Mouse (Mus musculus) activated CD4-positive, CD25-positive, alpha-beta regulatory T cell, adult 4 months (primary cell): Measurements from ENCODE around the gene Nr1h3. TPM values are rescaled to one million over a fixed set of nuclear protein-coding genes. Genes with fewer than 3 reads are reported as not detected.
A peak's percentile ranks its signal among the peaks of the same experiment; 100 is the strongest.

Experiments used
- ATAC-seq: one replicate; pipeline ENCODE4 v1.8.0; 2017
- polyA plus RNA-seq, 2 experiments: library from polyadenylated mRNA; unstranded; fragments of 100-300 nt; shearing (Covaris generic); gene quantifications; one replicate each; pipeline ENCODE4 v1.2.1; 2017

The Nr1h3 gene
- polyA plus RNA-seq, 2 experiments from 2014 or later: 1.4 to 1.5 TPM

GRCm38 (mm10) chr2:91183711-91184405 is 18.8 kb downstream of the Nr1h3 start, which contains the start of gene Madd:
Gene Madd, minus strand, starts transcription at chr2:91183837.
- ATAC-seq: peak; percentile 64

- peak; percentile 76 for ATAC-seq
Observed at GRCm38 (mm10) chr2:91183148-91183513, 19.5 kb downstream of the Nr1h3 start.

GRCm38 (mm10) chr2:91182405-91183147 is 20.1 kb downstream of the Nr1h3 start:
- peak; percentile 62 for ATAC-seq

GRCm38 (mm10) chr2:91182016-91182404 is 20.6 kb downstream of the Nr1h3 start:
- ATAC-seq: peak; percentile 26

DNA sequence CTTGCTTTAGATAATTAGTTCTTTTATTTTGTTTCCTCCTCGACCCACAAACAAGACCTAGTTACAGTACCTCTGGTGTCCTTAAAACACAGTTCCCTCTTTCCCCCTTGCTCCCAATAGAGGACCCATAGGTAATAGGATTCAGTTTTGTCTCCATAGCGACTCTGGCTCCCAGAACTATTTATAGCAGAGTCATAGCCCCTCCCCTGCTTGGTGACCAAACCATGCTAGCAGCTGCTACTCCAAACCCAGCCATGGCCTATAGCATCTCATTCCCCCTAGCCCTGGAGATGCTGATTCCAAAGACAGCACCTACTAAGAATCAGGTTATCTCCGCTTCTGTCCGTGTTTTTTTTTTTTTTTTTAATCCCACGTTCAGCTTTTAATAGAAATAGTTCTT is 21.9 kb downstream of the Nr1h3 start:
- no peak for ATAC-seq

DNA sequence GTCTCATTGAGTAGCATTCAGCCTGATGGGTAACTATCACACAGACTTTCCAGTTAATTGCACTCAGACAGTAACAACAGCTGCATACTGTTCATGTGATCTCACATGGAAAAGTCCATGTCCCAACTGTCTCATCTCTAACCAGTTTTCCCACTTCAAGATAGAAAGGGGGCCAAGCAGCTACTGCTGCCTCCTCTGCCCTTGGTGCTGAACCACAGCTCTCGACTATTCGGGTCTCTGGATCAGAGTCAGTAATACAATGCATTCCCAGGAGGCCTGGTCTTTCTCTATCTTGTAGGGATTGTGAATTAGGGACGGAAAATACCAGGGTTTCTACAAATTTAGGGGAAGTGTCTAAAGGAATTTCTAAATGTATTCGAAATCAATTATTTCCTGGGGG is 22.8 kb downstream of the Nr1h3 start:
- no peak for ATAC-seq

DNA sequence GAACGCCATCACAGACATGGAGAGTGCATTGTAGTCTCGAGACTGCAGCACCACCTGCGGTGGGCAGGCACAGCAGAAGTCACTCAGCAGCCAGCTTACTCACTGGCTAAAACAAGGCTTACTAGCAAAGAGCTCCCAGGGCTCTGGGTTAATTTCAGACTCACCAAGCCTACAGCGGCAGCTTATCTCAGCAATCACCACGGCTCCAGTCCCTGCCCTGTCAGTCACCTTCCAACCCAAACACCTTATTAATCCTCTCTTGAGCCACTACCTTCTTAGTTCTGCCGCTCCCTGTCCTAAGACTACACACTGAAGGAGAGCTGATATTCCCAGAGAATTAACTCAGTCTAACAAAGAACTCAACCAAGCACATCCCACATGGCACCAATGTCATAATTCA is 26.4 kb downstream of the Nr1h3 start:
- no peak for ATAC-seq

GRCm38 (mm10) chr2:91175490-91175889 is 27.1 kb downstream of the Nr1h3 start:
- no peak for ATAC-seq

GRCm38 (mm10) chr2:91169587-91170322 is 32.9 kb downstream of the Nr1h3 start:
- no peak for ATAC-seq

DNA sequence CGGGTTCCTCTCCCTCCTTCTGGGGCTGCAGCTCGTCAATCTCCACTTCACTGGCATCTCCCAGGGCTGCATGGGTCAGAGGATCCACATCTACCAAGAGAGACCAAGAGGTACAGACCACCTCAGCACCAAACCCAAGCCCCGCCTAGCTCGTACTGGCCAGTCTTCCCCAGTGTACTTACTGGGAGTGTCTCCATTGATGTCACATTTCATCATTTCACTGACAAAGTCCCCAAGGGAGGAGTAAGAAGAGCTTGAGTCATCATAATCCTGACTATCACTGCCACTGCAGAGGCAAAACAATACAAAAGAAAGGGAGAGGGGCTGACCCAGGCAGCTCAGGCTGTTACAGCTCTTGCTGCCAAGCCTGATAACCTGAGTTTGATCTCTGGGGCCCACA is 35.0 kb downstream of the Nr1h3 start:
- ATAC-seq: no peak

- no peak for ATAC-seq
Observed at GRCm38 (mm10) chr2:91164991-91165390, 37.6 kb downstream of the Nr1h3 start.

GRCm38 (mm10) chr2:91163532-91163931 is 39.1 kb downstream of the Nr1h3 start:
- ATAC-seq: no peak

GRCm38 (mm10) chr2:91162952-91163351 is 39.7 kb downstream of the Nr1h3 start:
- no peak for ATAC-seq

GRCm38 (mm10) chr2:91160591-91160990 is 42.0 kb downstream of the Nr1h3 start:
- ATAC-seq: no peak

- ATAC-seq: no peak
Observed at GRCm38 (mm10) chr2:91157002-91157752, 45.5 kb downstream of the Nr1h3 start.

DNA sequence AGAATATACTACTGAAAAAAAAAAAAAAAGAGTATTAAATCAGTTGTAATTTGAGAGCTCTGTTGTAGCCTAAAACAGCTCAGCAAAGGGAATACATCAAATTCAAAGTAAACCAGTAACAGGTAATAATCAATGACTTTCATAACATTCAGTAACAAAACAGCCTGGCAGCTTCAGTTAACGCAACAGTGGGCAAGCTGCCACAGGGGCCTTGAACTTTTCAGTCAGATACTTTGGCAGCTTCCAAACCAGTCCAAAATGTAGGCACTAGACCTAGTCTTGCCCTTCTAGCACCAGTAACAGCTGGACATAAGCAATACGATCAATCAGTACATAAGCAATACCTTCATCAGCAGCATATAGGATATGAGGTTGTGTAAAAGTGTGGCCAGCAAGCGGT is 48.5 kb downstream of the Nr1h3 start:
- ATAC-seq: no peak

GRCm38 (mm10) chr2:91152885-91153377 is 49.7 kb downstream of the Nr1h3 start:
- ATAC-seq: no peak

DNA sequence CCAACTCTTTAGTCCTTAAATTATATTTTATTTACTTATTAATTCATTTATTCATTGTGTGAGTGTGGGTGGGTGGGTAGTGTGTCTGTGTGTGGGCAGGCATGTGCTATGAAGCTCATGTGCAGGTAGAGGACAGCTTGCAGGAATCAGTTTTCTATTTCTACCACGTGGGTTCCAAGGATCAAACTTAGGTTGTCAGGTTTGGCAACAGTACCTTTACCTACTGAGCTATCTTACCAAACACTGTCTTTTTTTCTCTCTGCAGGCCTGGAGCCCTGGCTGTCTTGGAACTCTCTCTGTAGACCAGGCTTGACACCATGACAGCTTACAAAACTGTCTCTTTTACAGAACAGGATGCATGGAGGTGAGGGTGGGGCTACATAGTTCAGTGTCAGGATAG is 51.3 kb downstream of the Nr1h3 start:
- no peak for ATAC-seq

GRCm38 (mm10) chr2:91148101-91148500 is 54.5 kb downstream of the Nr1h3 start:
- ATAC-seq: no peak

DNA sequence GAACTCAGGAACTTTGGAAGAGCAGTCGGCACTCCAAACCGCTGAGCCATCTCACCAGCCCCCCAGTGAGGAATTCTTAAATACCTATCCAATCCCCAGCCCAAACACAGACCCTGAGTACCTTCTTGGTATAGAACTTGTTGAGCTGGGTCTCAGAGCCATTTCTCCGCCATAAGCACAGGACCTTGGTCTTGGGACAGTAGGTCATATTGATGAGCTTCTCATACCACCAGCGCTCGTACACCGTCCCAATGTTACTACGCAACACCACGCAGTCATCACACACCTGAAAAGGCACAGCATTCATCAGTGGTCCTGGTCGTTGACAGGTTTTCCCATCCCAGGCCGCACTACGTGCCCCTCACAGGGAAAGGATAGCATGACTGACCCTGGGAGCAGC is 59.2 kb downstream of the Nr1h3 start:
- no peak for ATAC-seq

DNA sequence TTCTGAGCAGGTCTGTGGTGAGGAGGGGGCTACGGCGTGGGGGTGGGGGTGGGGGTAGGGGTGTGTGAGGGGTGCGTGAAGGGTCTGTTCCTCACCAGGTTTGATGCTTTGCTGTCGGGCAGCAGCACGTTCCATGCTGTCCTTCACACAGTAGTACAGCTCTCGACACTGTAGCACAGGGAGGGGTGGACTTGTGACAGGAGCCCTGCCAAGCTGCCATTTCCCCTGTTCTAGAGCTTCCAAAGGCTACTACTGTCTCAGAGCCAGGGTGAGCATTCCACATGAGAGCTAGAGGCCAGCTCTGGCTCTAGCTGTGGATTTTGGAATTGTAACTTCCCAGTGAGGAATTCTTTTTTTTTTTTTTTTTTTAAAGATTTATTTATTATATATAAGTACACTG is 59.7 kb downstream of the Nr1h3 start:
- no peak for ATAC-seq

DNA sequence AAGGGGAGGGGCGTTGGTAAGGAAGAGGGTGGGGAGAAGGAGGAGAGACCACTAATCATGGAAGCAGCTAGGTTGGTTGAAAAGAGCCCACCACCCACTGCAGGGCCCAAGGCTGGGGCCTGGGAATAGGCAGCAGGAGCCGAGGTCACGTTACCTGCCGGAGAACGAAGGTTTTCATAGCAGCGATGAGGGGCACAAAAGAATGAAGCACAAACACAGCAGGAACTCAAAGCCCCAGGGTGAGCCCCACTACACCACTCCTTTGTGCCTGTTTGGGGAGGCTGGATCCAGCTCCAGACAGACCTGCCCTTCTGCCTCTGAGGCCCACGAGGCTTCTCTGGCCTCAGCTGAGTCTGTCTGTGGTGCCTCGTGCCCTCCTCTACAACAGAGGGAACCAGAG is 62.9 kb downstream of the Nr1h3 start:
- no peak for ATAC-seq

- ATAC-seq: no peak
Observed at GRCm38 (mm10) chr2:91139311-91139710, 63.3 kb downstream of the Nr1h3 start.
